Mouse (Mus musculus) cerebellum, adult 2 months (tissue): ENCODE results near the gene Sgcd. TPM values are rescaled to one million over a fixed set of nuclear protein-coding genes. Genes with fewer than 3 reads are reported as not detected.

ENCODE experiments used
- DNase-seq, 2 experiments: peaks; one replicate each; pipeline ENCODE4 v3.0.0; 2021
- H3K27ac ChIP-seq: fragments of 200-500 bp; 2 replicates; pipeline ENCODE4 v1.5.1; 2012; ENCODE audit warnings: low read length, control low read depth, inconsistent platforms; ENCODE audit not compliant: insufficient read depth
- H3K27me3 ChIP-seq: fragments of 200-500 bp; 2 replicates; pipeline ENCODE4 v1.6.1; 2012; ENCODE audit warnings: inconsistent platforms, mild to moderate bottlenecking, low read length, moderate library complexity; ENCODE audit not compliant: control insufficient read depth, insufficient read depth
- H3K4me1 ChIP-seq: fragments of 200-500 bp; 2 replicates; pipeline ENCODE4 v1.6.1; 2011; ENCODE audit warnings: low read length; ENCODE audit not compliant: control insufficient read depth, insufficient read depth
- H3K4me3 ChIP-seq: fragments of 200-500 bp; replicated peaks from 2 replicates; pipeline ENCODE3; 2011; ENCODE audit warnings: mild to moderate bottlenecking, low read depth, low read length, control low read depth; ENCODE audit not compliant: insufficient read depth
- CTCF ChIP-seq: fragments of 200-500 bp; IDR thresholded peaks from 2 replicates; pipeline ENCODE4 v1.5.1; 2011; ENCODE audit warnings: low read depth, mild to moderate bottlenecking, control low read depth, low read length, moderate library complexity, borderline replicate concordance; ENCODE audit not compliant: insufficient read depth
- POLR2A ChIP-seq: fragments of 200-500 bp; IDR thresholded peaks from 2 replicates; pipeline ENCODE4 v1.6.1; 2011; ENCODE audit warnings: low read length, control low read depth, borderline replicate concordance; ENCODE audit not compliant: insufficient read depth
- WGBS: fragments of 180-500 bp; shearing (Covaris S2); methylation state at CpG from one replicate; pipeline ENCODE4 v1.1.7; 2018; 5-methylcytosine and 5-hydroxymethylcytosine counted together
- polyA plus RNA-seq: library from polyadenylated mRNA; depleted of rRNA; stranded (reverse); fragments of >200 nt; gene quantifications from 2 replicates; pipeline ENCODE4 v1.2.3, GENCODE M21; 2012

Gene Sgcd
- polyA plus RNA-seq, 1 experiment: 2.6 TPM

- Histone ChIP-seq H3K27ac (no peak overlapping the region), H3K4me3 (no peak overlapping the region), H3K27me3 (no peaks in the 10 kb centered on the region; the same call in 1 of the 2 replicates), H3K4me1 (peaks cover 2% of the 10 kb centered on the region; the same call in 1 of the 2 replicates)
- 86% methylated on average over 7 of the region's 7 CpGs for WGBS
- TF ChIP-seq CTCF (no peak), POLR2A (no peak)
- no peak for DNase-seq
Measured at GRCm38 (mm10) chr11:47129992-47130391, 858.8 kb downstream of the Sgcd start.

GRCm38 (mm10) chr11:47129166-47129565 is 859.6 kb downstream of the Sgcd start:
- DNase-seq: no peak
- WGBS: 93% methylated on average over 1 of the region's 1 CpGs
- Histone ChIP-seq H3K27me3 (no peaks in the 10 kb centered on the region; the same call in 1 of the 2 replicates), H3K27ac (no peak overlapping the region), H3K4me3 (no peak overlapping the region), H3K4me1 (peaks cover 2% of the 10 kb centered on the region; the same call in 1 of the 2 replicates)
- TF ChIP-seq POLR2A: no peak
- TF ChIP-seq CTCF: no peak

GRCm38 (mm10) chr11:47128331-47128730 is 860.4 kb downstream of the Sgcd start:
- DNase-seq: peak in 1 of 2 experiments; percentile 15
- TF ChIP-seq CTCF (no peak), POLR2A (no peak)
- Histone ChIP-seq H3K27ac (no peak overlapping the region), H3K27me3 (no peaks in the 10 kb centered on the region; the same call in 1 of the 2 replicates), H3K4me1 (peaks cover 2% of the 10 kb centered on the region; the same call in 1 of the 2 replicates), H3K4me3 (no peak overlapping the region)
- WGBS: 6% methylated on average over 3 of the region's 3 CpGs

GRCm38 (mm10) chr11:47120874-47121273 is 867.9 kb downstream of the Sgcd start:
- Histone ChIP-seq H3K27ac (no peak overlapping the region), H3K27me3 (no peaks in the 10 kb centered on the region; the same call in 1 of the 2 replicates), H3K4me1 (no peaks in the 10 kb centered on the region), H3K4me3 (no peak overlapping the region)
- TF ChIP-seq POLR2A: no peak
- TF ChIP-seq CTCF: no peak
- WGBS: 61% methylated on average over 1 of the region's 1 CpGs
- DNase-seq: no peak

GRCm38 (mm10) chr11:47117896-47118295 is 870.9 kb downstream of the Sgcd start:
- DNase-seq: no peak
- H3K4me3 ChIP-seq: no peak overlapping the region
- H3K27me3 ChIP-seq: no peaks in the 10 kb centered on the region; the same call in 1 of the 2 replicates
- peaks cover 7% of the 10 kb centered on the region for H3K4me1 ChIP-seq
- 64% methylated on average over 2 of the region's 2 CpGs for WGBS
- no peak for TF ChIP-seq POLR2A
- no peak for TF ChIP-seq CTCF
- H3K27ac ChIP-seq: no peak overlapping the region

- Histone ChIP-seq H3K4me1 (peaks cover 7% of the 10 kb centered on the region), H3K4me3 (no peak overlapping the region), H3K27ac (no peak overlapping the region), H3K27me3 (no peaks in the 10 kb centered on the region; the same call in 1 of the 2 replicates)
- peak; percentile 11 to 13 for DNase-seq
- WGBS: 32% methylated on average over 4 of the region's 4 CpGs
- TF ChIP-seq CTCF (no peak), POLR2A (no peak)
Measured at GRCm38 (mm10) chr11:47114366-47114765, 874.4 kb downstream of the Sgcd start.

- Histone ChIP-seq H3K27me3 (no peaks in the 10 kb centered on the region; the same call in 1 of the 2 replicates), H3K4me3 (no peak overlapping the region), H3K4me1 (peaks cover 7% of the 10 kb centered on the region), H3K27ac (no peak overlapping the region)
- WGBS: 85% methylated on average over 5 of the region's 5 CpGs
- TF ChIP-seq POLR2A (no peak), CTCF (no peak)
- no peak for DNase-seq
Measured at GRCm38 (mm10) chr11:47113081-47113480, 875.7 kb downstream of the Sgcd start.

- H3K27me3 ChIP-seq: no peaks in the 10 kb centered on the region; the same call in 1 of the 2 replicates
- H3K4me1 ChIP-seq: peaks cover 7% of the 10 kb centered on the region
- no peak overlapping the region for H3K27ac ChIP-seq
- H3K4me3 ChIP-seq: no peak overlapping the region
- DNase-seq: no peak
- no peak for TF ChIP-seq POLR2A
- TF ChIP-seq CTCF: no peak
Measured at GRCm38 (mm10) chr11:47110314-47110713, 878.5 kb downstream of the Sgcd start.
